9 mouse cellular contexts compared by ENCODE assay signal in the genomic region with DNA sequence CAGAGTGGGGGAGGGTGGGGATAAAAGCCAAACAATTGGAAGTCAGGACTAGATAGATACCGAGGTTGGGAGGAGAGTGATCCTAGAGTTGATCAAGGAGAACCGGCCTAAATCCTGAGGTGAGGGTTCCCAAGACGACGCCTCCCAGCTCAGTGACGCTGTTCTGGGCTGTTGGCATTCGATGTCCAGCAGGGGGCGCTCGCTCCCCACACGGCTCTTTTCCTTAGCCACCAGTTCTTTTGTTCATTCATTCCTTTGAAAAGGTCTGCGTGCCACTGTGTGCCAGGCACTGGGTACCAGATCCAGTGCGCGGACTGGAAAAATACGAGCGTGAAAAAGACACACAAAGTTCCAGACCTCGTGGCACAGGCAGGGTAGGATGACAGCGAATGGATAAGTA. TPM values are rescaled to one million over a fixed set of nuclear protein-coding genes. Genes with fewer than 3 reads are reported as not detected.
A peak's percentile ranks its signal among the peaks of the same experiment; 100 is the strongest.
DNase-seq lines count a peak whose midpoint lies in the region; ATAC-seq and TF ChIP-seq lines count a peak whose summit lies in the region.
"Had no signal": no experiment of that assay in that cellular context is flagged by ENCODE, and none has a peak within 500 bp of the region (broad histone marks: within the 10 kb centered on the region; RNA-seq: fewer than 3 reads in every experiment).

No protein-coding gene starts in this region.

- intact Hi-C loops in left cerebral cortex, postnatal 14 days (cut with DNase I) = loop anchor here (1.0 to 2.0 kb wide), 2 partner anchors 53 to 88 kb away; no protein-coding TSS in a partner anchor

- H3K4me3 ChIP-seq in midbrain, embryonic 13.5 days (replicated peaks) = no peak overlapping the region
- no peak overlapping the region for H3K4me3 ChIP-seq in small intestine, adult 2 months (ENCODE audit: low read depth, low read length)
- H3K4me3 ChIP-seq: midbrain, embryonic 12.5 days had no signal

- no peaks in the 10 kb centered on the region for H3K27me3 ChIP-seq in midbrain, embryonic 13.5 days
- H3K27me3 ChIP-seq in small intestine, adult 2 months (ENCODE audit: control insufficient read depth, insufficient read depth, low read length) = no peaks in the 10 kb centered on the region
- H3K27me3 ChIP-seq: midbrain, embryonic 12.5 days had no signal

- peak; percentile 66 for ATAC-seq in midbrain, embryonic 13.5 days

- peak; percentile 74 to 89 for DNase-seq in adrenal gland, adult (ENCODE audit: inconsistent age in 2 of 2, low spot score in 1 of 2)
- DNase-seq in cerebellum, postnatal 36 days = peak; percentile 84 to 88
- peak; percentile 46 for DNase-seq in gastrocnemius, adult 18-20 months (ENCODE audit: low spot score)
- peak; percentile 43 for DNase-seq in kidney, adult 11 months
- DNase-seq in left cerebral cortex, postnatal 14 days (ENCODE audit: low spot score in 2 of 2) = peak; percentile 77 to 84
- peak; percentile 68 for DNase-seq in yolk sac, embryonic 10.5 days (ENCODE audit: low spot score)

- H3K4me1 ChIP-seq in midbrain, embryonic 13.5 days (replicated peaks) = no peaks in the 10 kb centered on the region; the same call in 1 of the 2 replicates
- H3K4me1 ChIP-seq in small intestine, adult 2 months (ENCODE audit: control insufficient read depth, insufficient read depth, insufficient read length, low read length) = peaks cover 2% of the 10 kb centered on the region; the same call in 1 of the 2 replicates
- H3K4me1 ChIP-seq: midbrain, embryonic 12.5 days had no signal

- TF ChIP-seq CTCF in small intestine, adult 2 months (IDR thresholded peaks at IDR 0.05; ENCODE audit: extremely low read depth, insufficient read length, insufficient replicate concordance, low read depth, low read length) = peak; percentile 97

- no peaks in the 10 kb centered on the region for H3K9me3 ChIP-seq in midbrain, embryonic 13.5 days
- H3K9me3 ChIP-seq: midbrain, embryonic 12.5 days had no signal

- no peak overlapping the region for H3K9ac ChIP-seq in midbrain, embryonic 13.5 days (replicated peaks)
- H3K9ac ChIP-seq: midbrain, embryonic 12.5 days had no signal

- no peaks in the 10 kb centered on the region for H3K36me3 ChIP-seq in midbrain, embryonic 13.5 days
- H3K36me3 ChIP-seq in small intestine, adult 2 months (ENCODE audit: control insufficient read depth, insufficient read depth, low read length) = no peaks in the 10 kb centered on the region
- H3K36me3 ChIP-seq: midbrain, embryonic 12.5 days had no signal

- peak overlapping the region; percentile 13 for H3K4me2 ChIP-seq in midbrain, embryonic 13.5 days (replicated peaks)
- H3K4me2 ChIP-seq: midbrain, embryonic 12.5 days had no signal

- TF ChIP-seq POLR2A in small intestine, adult 2 months (IDR thresholded peaks at IDR 0.05; ENCODE audit: low read depth, low read length) = no peak

- WGBS in midbrain, embryonic 13.5 days = 4% methylated on average over 16 of the region's 16 CpGs
- WGBS in small intestine, adult 2 months = 6% methylated on average over 16 of the region's 16 CpGs

- no peak overlapping the region for H3K27ac ChIP-seq in midbrain, embryonic 13.5 days
- no peak overlapping the region for H3K27ac ChIP-seq in small intestine, adult 2 months (ENCODE audit: insufficient read depth, low read depth, low read length)
- H3K27ac ChIP-seq: midbrain, embryonic 12.5 days had no signal

RNA-seq across cellular contexts. Expression of a gene that starts 17.3 kb away (rescaled TPM):
- under 1 TPM; 0.30 to 0.43 TPM for total RNA-seq in gastrocnemius, adult 18-20 months (2021)
- total RNA-seq in left cerebral cortex, postnatal 14 days (2021) = not detected
- 0.59 TPM in 2 replicates for polyA plus RNA-seq in midbrain, embryonic 13.5 days (2015; fragmentation: Nextera tagmentation; extraction: Ambion mirVana)
- polyA plus RNA-seq in small intestine, adult 2 months (2012; rRNA removed) = not detected in 2 replicates

RNA-seq across cellular contexts. Expression of a gene that starts 17.7 kb away (rescaled TPM):
- total RNA-seq in gastrocnemius, adult 18-20 months (2021) = not detected
- total RNA-seq in left cerebral cortex, postnatal 14 days (2021) = not detected
- polyA plus RNA-seq in midbrain, embryonic 13.5 days (2015; fragmentation: Nextera tagmentation; extraction: Ambion mirVana) = not detected in 2 replicates
- polyA plus RNA-seq in small intestine, adult 2 months (2012; rRNA removed) = 0.24 and 1.3 TPM in 2 replicates
- polyA plus RNA-seq: midbrain, embryonic 12.5 days had no signal

RNA-seq across cellular contexts. Expression of a gene that starts 24.7 kb away (rescaled TPM):
- total RNA-seq in gastrocnemius, adult 18-20 months (2021) = under 1 TPM in 1 of 2 experiments, not detected in 1; 0.07 TPM
- total RNA-seq in left cerebral cortex, postnatal 14 days (2021) = 1 to 10 TPM; 1.3 to 1.4 TPM
- polyA plus RNA-seq in midbrain, embryonic 13.5 days (2015; fragmentation: Nextera tagmentation; extraction: Ambion mirVana) = 0.97 and 1.1 TPM in 2 replicates
- polyA plus RNA-seq in small intestine, adult 2 months (2012; rRNA removed) = 57.7 and 92.5 TPM in 2 replicates

RNA-seq across cellular contexts. Expression of a gene that starts 35.2 kb away (rescaled TPM):
- total RNA-seq in gastrocnemius, adult 18-20 months (2021) = 1 to 10 TPM; 8.6 to 9.7 TPM
- total RNA-seq in left cerebral cortex, postnatal 14 days (2021) = 10 to 100 TPM; 61.0 to 63.6 TPM
- 42.0 and 44.7 TPM in 2 replicates for polyA plus RNA-seq in midbrain, embryonic 13.5 days (2015; fragmentation: Nextera tagmentation; extraction: Ambion mirVana)
- polyA plus RNA-seq in small intestine, adult 2 months (2012; rRNA removed) = 10.3 and 16.0 TPM in 2 replicates

RNA-seq across cellular contexts. Expression of a gene that starts 58.9 kb away (rescaled TPM):
- total RNA-seq in gastrocnemius, adult 18-20 months (2021) = under 1 TPM; 0.84 to 1.00 TPM
- total RNA-seq in left cerebral cortex, postnatal 14 days (2021) = 1 to 10 TPM in 1 of 2 experiments, under 1 TPM in 1; 0.99 to 2.4 TPM
- 2.2 and 2.7 TPM in 2 replicates for polyA plus RNA-seq in midbrain, embryonic 13.5 days (2015; fragmentation: Nextera tagmentation; extraction: Ambion mirVana)
- 21.7 and 35.1 TPM in 2 replicates for polyA plus RNA-seq in small intestine, adult 2 months (2012; rRNA removed)
